Mouse (Mus musculus): Measurements from ENCODE around the gene Atg4d. TPM values are rescaled to one million over a fixed set of nuclear protein-coding genes. Genes with fewer than 3 reads are reported as not detected.
"Not testable (repeated sequence)": the region's sequence is repeated elsewhere in the genome, so short reads cannot be mapped to it uniquely, and the experiment has no call there.

Atg4d gene
- polyA plus RNA-seq, 1 experiment from 2014 or later, result 46.8 TPM

- peak within 1 kb of the TSS; percentile 90 for H3K4me2 ChIP-seq (replicated peaks)
- H3K9me3 ChIP-seq (replicated peaks), result no peaks in the 10 kb centered on the region
- peak within 1 kb of the TSS; percentile 70 for H3K9ac ChIP-seq
- no peaks in the 10 kb centered on the region; the same call in 1 of the 2 replicates for H3K36me3 ChIP-seq
- peak within 1 kb of the TSS; percentile 40 for H3K27ac ChIP-seq
- peak; percentile 96 for ATAC-seq (ENCODE audit: low FRiP score)
- no peaks in the 10 kb centered on the region for H3K27me3 ChIP-seq
- peaks cover 15% of the 10 kb centered on the region for H3K4me1 ChIP-seq
- H3K4me3 ChIP-seq, result peak within 1 kb of the TSS; percentile 70
- WGBS, result under 1% methylated on average over 52 of the region's 52 CpGs
Measured at GRCm38 (mm10) chr9:21320619-21321512, 55.8 kb downstream of the Atg4d start, which contains the start of gene Slc44a2. Slc44a2 (plus strand) TSS chr9:21320698.

- no peaks in the 10 kb centered on the region; the same call in 1 of the 2 replicates for H3K36me3 ChIP-seq
- peak overlapping the region; percentile 90 for H3K4me2 ChIP-seq (replicated peaks)
- H3K27ac ChIP-seq, result no peak overlapping the region
- peak overlapping the region; percentile 70 for H3K4me3 ChIP-seq
- peak overlapping the region; percentile 70 for H3K9ac ChIP-seq
- no peak for ATAC-seq (ENCODE audit: low FRiP score)
- H3K4me1 ChIP-seq, result peaks cover 15% of the 10 kb centered on the region
- no peaks in the 10 kb centered on the region for H3K27me3 ChIP-seq
- no peaks in the 10 kb centered on the region for H3K9me3 ChIP-seq (replicated peaks)
- 17% methylated on average over 6 of the region's 6 CpGs for WGBS
Measured at GRCm38 (mm10) chr9:21321513-21321835, 56.4 kb downstream of the Atg4d start.

- 88% methylated on average over 19 of the region's 19 CpGs for WGBS
- Histone ChIP-seq H3K27ac (no peak overlapping the region), H3K4me2 (replicated peaks) (peak overlapping the region; percentile 90), H3K27me3 (no peaks in the 10 kb centered on the region), H3K36me3 (no peaks in the 10 kb centered on the region; the same call in 1 of the 2 replicates), H3K9me3 (replicated peaks) (no peaks in the 10 kb centered on the region), H3K9ac (0 out of 2 replicates have a peak overlapping the region, but pooled peaks have one; percentile 70), H3K4me1 (peaks cover 15% of the 10 kb centered on the region), H3K4me3 (0 out of 2 replicates have a peak overlapping the region, but pooled peaks have one; percentile 70)
- no peak for ATAC-seq (ENCODE audit: low FRiP score)
Measured at GRCm38 (mm10) chr9:21322211-21322916, 57.3 kb downstream of the Atg4d start.

- WGBS, result 90% methylated on average over 8 of the region's 8 CpGs
- not testable (repeated sequence) for ATAC-seq (ENCODE audit: low FRiP score); H3K9ac ChIP-seq; H3K36me3 ChIP-seq; H3K27me3 ChIP-seq; H3K9me3 ChIP-seq (replicated peaks); H3K27ac ChIP-seq; H3K4me3 ChIP-seq; H3K4me2 ChIP-seq (replicated peaks)
- peaks cover 15% of the 10 kb centered on the region for H3K4me1 ChIP-seq
Measured at GRCm38 (mm10) chr9:21322917-21323297, 57.8 kb downstream of the Atg4d start.

GRCm38 (mm10) chr9:21324269-21324668, 59.2 kb downstream of the Atg4d start:
- Histone ChIP-seq H3K27me3 (no peaks in the 10 kb centered on the region), H3K27ac (no peak overlapping the region), H3K4me3 (no peak overlapping the region), H3K4me2 (replicated peaks) (no peak overlapping the region), H3K36me3 (no peaks in the 10 kb centered on the region; the same call in 1 of the 2 replicates), H3K4me1 (peaks cover 15% of the 10 kb centered on the region), H3K9ac (no peak overlapping the region), H3K9me3 (replicated peaks) (no peaks in the 10 kb centered on the region)
- no peak for ATAC-seq (ENCODE audit: low FRiP score)
- WGBS, result 97% methylated on average over 11 of the region's 11 CpGs

Other genes starting within 250 kb of the Atg4d start
- gene Icam1, start 249.3 kb upstream of the Atg4d start, polyA plus RNA-seq (2016; fragmentation: Nextera tagmentation; extraction: Ambion mirVana), result 5.2 and 5.5 TPM in 2 replicates
- gene Icam4, start 235.9 kb upstream of the Atg4d start, polyA plus RNA-seq (2016; fragmentation: Nextera tagmentation; extraction: Ambion mirVana), result 1.7 and 2.1 TPM in 2 replicates
- 0.13 and 0.23 TPM in 2 replicates for gene Icam5, start 233.2 kb upstream of the Atg4d start, polyA plus RNA-seq (2016; fragmentation: Nextera tagmentation; extraction: Ambion mirVana)
- 2.4 TPM in 1 of 2 replicates, not detected in the other for gene Zglp1, start 198.2 kb upstream of the Atg4d start, polyA plus RNA-seq (2016; fragmentation: Nextera tagmentation; extraction: Ambion mirVana)
- 1.3 TPM in 2 replicates for gene Gm49373, start 192.2 kb upstream of the Atg4d start, polyA plus RNA-seq (2016; fragmentation: Nextera tagmentation; extraction: Ambion mirVana)
- 46.4 and 48.4 TPM in 2 replicates for gene Fdx1l, start 191.7 kb upstream of the Atg4d start, polyA plus RNA-seq (2016; fragmentation: Nextera tagmentation; extraction: Ambion mirVana)
- gene Gm38431, start 173.3 kb upstream of the Atg4d start, polyA plus RNA-seq (2016; fragmentation: Nextera tagmentation; extraction: Ambion mirVana), result 1.6 and 2.5 TPM in 2 replicates
- 58.8 and 66.9 TPM in 2 replicates for gene Raver1, start 173.3 kb upstream of the Atg4d start, polyA plus RNA-seq (2016; fragmentation: Nextera tagmentation; extraction: Ambion mirVana)
- gene Tyk2, start 134.1 kb upstream of the Atg4d start, polyA plus RNA-seq (2016; fragmentation: Nextera tagmentation; extraction: Ambion mirVana), result 16.3 and 18.1 TPM in 2 replicates
- gene Cdc37, start 115.3 kb upstream of the Atg4d start, polyA plus RNA-seq (2016; fragmentation: Nextera tagmentation; extraction: Ambion mirVana), result 271 and 274 TPM in 2 replicates
- gene Pde4a, start 99.6 kb upstream of the Atg4d start, polyA plus RNA-seq (2016; fragmentation: Nextera tagmentation; extraction: Ambion mirVana), result 11.4 and 11.7 TPM in 2 replicates
- 54.8 and 55.6 TPM in 2 replicates for gene Keap1, start 25.9 kb upstream of the Atg4d start, polyA plus RNA-seq (2016; fragmentation: Nextera tagmentation; extraction: Ambion mirVana)
- gene S1pr5, start 16.9 kb upstream of the Atg4d start, polyA plus RNA-seq (2016; fragmentation: Nextera tagmentation; extraction: Ambion mirVana), result 1.5 and 1.9 TPM in 2 replicates
- 18.1 and 23.6 TPM in 2 replicates for gene Kri1, start 22.7 kb downstream of the Atg4d start, polyA plus RNA-seq (2016; fragmentation: Nextera tagmentation; extraction: Ambion mirVana)
- 72.0 and 72.7 TPM in 2 replicates for gene Cdkn2d, start 26.1 kb downstream of the Atg4d start, polyA plus RNA-seq (2016; fragmentation: Nextera tagmentation; extraction: Ambion mirVana)
- gene Ap1m2, start 47.0 kb downstream of the Atg4d start, polyA plus RNA-seq (2016; fragmentation: Nextera tagmentation; extraction: Ambion mirVana), result 3.2 and 7.6 TPM in 2 replicates
- 86.8 and 93.2 TPM in 2 replicates for gene Slc44a2, start 55.4 kb downstream of the Atg4d start, polyA plus RNA-seq (2016; fragmentation: Nextera tagmentation; extraction: Ambion mirVana)
- 283 and 294 TPM in 2 replicates for gene Ilf3, start 102.6 kb downstream of the Atg4d start, polyA plus RNA-seq (2016; fragmentation: Nextera tagmentation; extraction: Ambion mirVana)
- 42.1 and 47.8 TPM in 2 replicates for gene Qtrt1, start 146.5 kb downstream of the Atg4d start, polyA plus RNA-seq (2016; fragmentation: Nextera tagmentation; extraction: Ambion mirVana)
- gene Dnm2, start 159.6 kb downstream of the Atg4d start, polyA plus RNA-seq (2016; fragmentation: Nextera tagmentation; extraction: Ambion mirVana), result 81.0 and 83.9 TPM in 2 replicates
- gene Tmed1, start 245.0 kb downstream of the Atg4d start, polyA plus RNA-seq (2016; fragmentation: Nextera tagmentation; extraction: Ambion mirVana), result 80.4 and 81.9 TPM in 2 replicates

Data from hindbrain, embryonic 12.5 days (tissue).